Mouse (Mus musculus): ENCODE measurements around the gene Sema3e.

Gene Sema3e

DNA sequence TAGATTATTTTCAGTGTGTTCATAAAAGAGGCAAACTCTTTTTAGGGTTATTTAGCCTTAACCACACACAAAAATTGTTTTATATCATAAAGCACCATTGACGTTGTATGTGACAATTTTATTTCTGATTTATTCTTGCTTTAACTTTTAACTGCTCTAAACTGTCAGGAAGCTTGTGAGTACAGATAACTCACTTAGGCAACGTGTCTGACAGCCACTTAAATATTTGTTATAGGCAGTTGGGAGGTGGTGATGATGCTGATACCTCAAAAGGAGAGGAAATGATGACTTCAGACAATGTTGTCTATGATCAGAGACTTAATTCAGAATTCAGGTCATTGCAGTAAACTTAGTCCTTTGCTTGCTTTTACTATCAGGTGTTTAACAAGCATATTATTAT is 181.7 kb downstream of the Sema3e start:
- no peak for DNase-seq (ENCODE audit: low read depth, low spot score)

DNA sequence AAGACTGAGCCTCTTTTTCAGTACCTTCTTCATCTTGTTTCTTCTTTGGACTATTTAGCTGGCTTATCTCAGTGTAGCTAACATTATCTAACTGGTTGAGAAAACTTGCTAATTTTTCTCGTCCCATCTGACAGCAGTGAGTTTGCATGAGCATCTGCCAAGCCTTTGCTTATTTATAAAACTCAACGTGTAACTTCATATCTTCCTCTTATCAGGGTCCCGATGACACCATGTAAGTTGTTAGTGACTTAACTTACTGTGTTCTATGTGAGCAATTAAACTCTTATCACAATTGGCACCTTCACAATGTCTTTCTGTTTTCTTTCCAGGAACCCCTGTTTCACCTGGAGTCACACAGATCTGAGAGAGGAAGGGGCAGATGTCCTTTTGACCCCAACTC is 184.9 kb downstream of the Sema3e start:
- no peak for DNase-seq (ENCODE audit: low read depth, low spot score)

GRCm38 (mm10) chr5:14216211-14216610 is 191.1 kb downstream of the Sema3e start:
- DNase-seq (ENCODE audit: low read depth, low spot score): no peak

GRCm38 (mm10) chr5:14218677-14219076 is 193.6 kb downstream of the Sema3e start:
- peak; percentile 9 for DNase-seq (ENCODE audit: low read depth, low spot score)

DNA sequence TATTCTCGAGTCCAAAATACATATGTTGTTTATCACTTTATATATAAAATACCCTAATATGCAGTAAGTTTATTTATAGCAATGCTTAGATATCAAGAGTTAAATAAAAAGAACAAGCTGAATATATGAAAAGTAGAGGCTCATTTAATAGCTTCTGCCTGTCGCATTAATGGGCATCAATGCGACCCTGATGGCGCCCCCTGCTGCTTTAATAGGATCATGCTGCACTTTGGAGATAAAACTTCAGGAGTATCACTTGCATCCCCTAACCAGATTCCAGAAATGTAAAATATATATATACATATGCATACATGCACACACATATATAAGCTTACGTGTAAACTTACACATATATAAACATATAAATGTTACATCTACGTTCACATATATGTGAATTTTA is 199.4 kb downstream of the Sema3e start:
- no peak for DNase-seq (ENCODE audit: low read depth, low spot score)

GRCm38 (mm10) chr5:14231027-14231426 is 206.0 kb downstream of the Sema3e start:
- DNase-seq (ENCODE audit: low read depth, low spot score): no peak

DNA sequence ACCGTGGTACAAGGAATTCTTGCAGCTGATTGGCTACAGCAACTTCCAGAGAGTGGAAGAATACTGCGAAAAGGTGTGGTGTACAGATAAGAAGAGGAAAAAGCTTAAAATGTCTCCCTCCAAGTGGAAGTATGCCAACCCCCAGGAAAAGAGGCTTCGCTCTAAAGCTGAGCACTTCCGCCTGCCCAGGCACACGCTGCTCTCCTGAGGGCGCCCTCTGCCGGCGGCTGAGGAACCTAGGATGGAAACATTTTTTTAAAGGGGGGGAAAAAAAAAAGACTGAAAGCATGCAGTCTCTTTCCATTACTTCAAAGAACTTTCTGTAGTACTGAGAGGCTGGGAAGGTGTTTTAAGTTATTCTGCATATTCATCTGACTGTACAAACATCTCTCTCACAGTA is 227.5 kb downstream of the Sema3e start:
- DNase-seq (ENCODE audit: low read depth, low spot score): no peak

GRCm38 (mm10) chr5:14253328-14253727 is 228.3 kb downstream of the Sema3e start:
- DNase-seq (ENCODE audit: low read depth, low spot score): no peak

GRCm38 (mm10) chr5:14260156-14260555 is 235.1 kb downstream of the Sema3e start:
- no peak for DNase-seq (ENCODE audit: low read depth, low spot score)

GRCm38 (mm10) chr5:14267400-14267799 is 242.3 kb downstream of the Sema3e start:
- DNase-seq (ENCODE audit: low read depth, low spot score): no peak
